Mouse (Mus musculus): ENCODE measurements around the gene Cdh15. TPM values are rescaled to one million over a fixed set of nuclear protein-coding genes. Genes with fewer than 3 reads are reported as not detected.

Cdh15 gene
- total RNA-seq, 1 experiment from 2014 or later = not detected

DNA sequence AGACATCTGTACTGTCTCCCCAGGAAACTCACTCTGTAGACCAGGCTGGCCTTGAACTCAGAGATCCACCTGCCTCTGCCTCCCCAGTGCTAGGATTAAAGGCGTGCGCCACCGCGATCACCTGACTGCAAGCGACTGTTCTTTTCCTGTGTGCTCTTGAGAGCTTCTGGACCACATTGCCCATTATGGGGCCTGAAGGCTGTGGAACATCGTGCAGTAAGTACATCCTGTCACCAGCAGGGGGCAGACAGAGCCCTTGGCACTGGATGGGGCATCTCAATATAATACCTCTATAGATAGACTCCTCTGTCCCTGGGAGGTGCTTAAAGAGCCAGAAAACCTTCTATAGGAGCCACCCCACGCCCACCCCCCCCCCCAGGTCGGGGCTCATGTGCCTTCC, 12.8 kb upstream of the Cdh15 start:
- ATAC-seq (ENCODE audit: extremely low read depth, insufficient number of reproducible peaks, low FRiP score, poor library complexity, severe bottlenecking) = peak; percentile 76

DNA sequence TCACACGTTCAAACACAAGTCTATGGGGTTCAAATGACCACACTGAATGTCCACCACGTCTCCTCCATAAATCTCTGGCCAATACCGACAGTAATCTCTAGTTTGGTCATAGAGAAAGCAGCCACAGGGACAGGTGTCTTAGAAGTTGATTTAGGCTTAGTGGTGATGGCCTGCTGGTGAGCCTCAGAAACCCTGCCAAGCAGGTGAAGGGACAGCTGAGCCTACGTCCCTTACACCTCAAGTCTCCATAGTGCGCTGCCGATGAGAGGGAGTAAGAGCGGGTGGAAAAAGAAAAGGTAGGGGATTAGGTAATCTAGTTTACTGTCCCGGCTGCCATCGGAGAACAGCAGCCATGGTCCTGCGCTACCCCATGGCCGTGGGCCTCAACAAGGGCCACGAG, 11.6 kb upstream of the Cdh15 start:
- ATAC-seq (ENCODE audit: extremely low read depth, insufficient number of reproducible peaks, low FRiP score, poor library complexity, severe bottlenecking) = no peak

- no peak for ATAC-seq (ENCODE audit: extremely low read depth, insufficient number of reproducible peaks, low FRiP score, poor library complexity, severe bottlenecking)
Measured at GRCm38 (mm10) chr8:122836696-122837095, 11.1 kb upstream of the Cdh15 start.

DNA sequence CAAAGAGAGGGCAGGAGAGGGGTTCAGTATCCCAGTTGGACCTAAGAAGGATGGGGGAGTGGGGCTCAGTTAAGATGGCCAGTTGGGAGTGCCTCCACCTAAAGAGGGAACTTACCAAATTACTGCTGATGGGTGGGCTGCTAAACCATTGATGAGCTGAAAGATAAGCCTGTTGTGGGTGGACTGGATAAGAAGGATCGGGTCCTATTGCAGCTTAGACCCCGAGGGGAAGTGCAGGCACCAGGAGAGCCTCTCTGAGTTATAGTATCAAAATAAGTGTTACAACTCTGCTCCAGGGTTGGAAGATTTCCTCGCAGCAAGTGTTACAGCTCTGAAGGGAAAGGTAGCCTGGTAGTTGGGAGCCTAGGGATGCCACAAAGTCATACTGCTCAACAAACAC, 3.6 kb upstream of the Cdh15 start:
- no peak for ATAC-seq (ENCODE audit: extremely low read depth, insufficient number of reproducible peaks, low FRiP score, poor library complexity, severe bottlenecking)

GRCm38 (mm10) chr8:122845662-122846061, 2.1 kb upstream of the Cdh15 start:
- ATAC-seq (ENCODE audit: extremely low read depth, insufficient number of reproducible peaks, low FRiP score, poor library complexity, severe bottlenecking) = no peak

DNA sequence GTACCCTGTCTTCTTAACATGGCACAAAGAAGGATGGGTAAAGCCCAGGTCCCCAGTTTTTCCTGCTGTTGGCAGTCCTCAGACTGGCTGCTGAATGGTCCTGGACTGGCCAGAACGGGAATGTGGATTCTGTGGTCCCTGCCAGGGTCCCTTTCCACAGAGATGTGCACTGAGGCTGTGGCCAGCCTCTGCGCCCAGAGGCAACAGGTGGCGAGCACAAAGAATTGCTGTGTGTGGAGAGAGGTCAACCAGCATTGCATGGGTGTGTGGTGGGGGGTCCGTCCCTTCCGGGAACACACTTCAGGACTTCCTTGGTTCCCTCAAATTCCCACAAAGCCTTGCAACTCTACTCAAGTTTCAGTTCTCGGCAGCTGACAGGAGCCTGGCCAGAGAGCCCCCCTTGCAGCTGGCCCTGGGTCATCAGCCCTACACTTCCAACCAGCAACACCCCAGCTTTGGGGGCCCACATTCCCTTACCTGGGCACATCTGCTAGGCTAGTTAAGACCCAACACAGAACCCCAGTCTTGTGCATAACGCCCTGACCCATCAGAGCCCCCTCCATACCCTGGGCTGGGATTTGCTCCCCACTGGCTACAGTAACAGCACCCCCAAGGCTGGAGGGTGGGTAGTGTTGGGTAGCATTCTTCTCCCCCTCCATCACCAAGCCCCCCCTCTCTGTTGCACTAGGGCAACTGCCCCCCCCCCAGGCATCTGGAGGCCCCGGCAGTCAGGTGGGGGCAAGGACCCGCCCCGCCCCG, 1.6 kb downstream of the Cdh15 start:
- ATAC-seq (ENCODE audit: extremely low read depth, insufficient number of reproducible peaks, low FRiP score, poor library complexity, severe bottlenecking) = no peak

- ATAC-seq (ENCODE audit: extremely low read depth, insufficient number of reproducible peaks, low FRiP score, poor library complexity, severe bottlenecking) = no peak
Measured at GRCm38 (mm10) chr8:122850641-122851240, 3.0 kb downstream of the Cdh15 start.

- no peak for ATAC-seq (ENCODE audit: extremely low read depth, insufficient number of reproducible peaks, low FRiP score, poor library complexity, severe bottlenecking)
Measured at GRCm38 (mm10) chr8:122851692-122852545, 4.2 kb downstream of the Cdh15 start.

- ATAC-seq (ENCODE audit: extremely low read depth, insufficient number of reproducible peaks, low FRiP score, poor library complexity, severe bottlenecking) = no peak
Measured at GRCm38 (mm10) chr8:122852546-122852905, 4.8 kb downstream of the Cdh15 start.

- ATAC-seq (ENCODE audit: extremely low read depth, insufficient number of reproducible peaks, low FRiP score, poor library complexity, severe bottlenecking) = no peak
Measured at GRCm38 (mm10) chr8:122853340-122853771, 5.6 kb downstream of the Cdh15 start.

GRCm38 (mm10) chr8:122854388-122854787, 6.6 kb downstream of the Cdh15 start:
- no peak for ATAC-seq (ENCODE audit: extremely low read depth, insufficient number of reproducible peaks, low FRiP score, poor library complexity, severe bottlenecking)

GRCm38 (mm10) chr8:122855123-122855522, 7.4 kb downstream of the Cdh15 start:
- no peak for ATAC-seq (ENCODE audit: extremely low read depth, insufficient number of reproducible peaks, low FRiP score, poor library complexity, severe bottlenecking)

- no peak for ATAC-seq (ENCODE audit: extremely low read depth, insufficient number of reproducible peaks, low FRiP score, poor library complexity, severe bottlenecking)
Measured at GRCm38 (mm10) chr8:122856288-122856687, 8.5 kb downstream of the Cdh15 start.

GRCm38 (mm10) chr8:122859843-122860242, 12.1 kb downstream of the Cdh15 start:
- no peak for ATAC-seq (ENCODE audit: extremely low read depth, insufficient number of reproducible peaks, low FRiP score, poor library complexity, severe bottlenecking)

- ATAC-seq (ENCODE audit: extremely low read depth, insufficient number of reproducible peaks, low FRiP score, poor library complexity, severe bottlenecking) = no peak
Measured at GRCm38 (mm10) chr8:122864719-122865129, 17.0 kb downstream of the Cdh15 start.

DNA sequence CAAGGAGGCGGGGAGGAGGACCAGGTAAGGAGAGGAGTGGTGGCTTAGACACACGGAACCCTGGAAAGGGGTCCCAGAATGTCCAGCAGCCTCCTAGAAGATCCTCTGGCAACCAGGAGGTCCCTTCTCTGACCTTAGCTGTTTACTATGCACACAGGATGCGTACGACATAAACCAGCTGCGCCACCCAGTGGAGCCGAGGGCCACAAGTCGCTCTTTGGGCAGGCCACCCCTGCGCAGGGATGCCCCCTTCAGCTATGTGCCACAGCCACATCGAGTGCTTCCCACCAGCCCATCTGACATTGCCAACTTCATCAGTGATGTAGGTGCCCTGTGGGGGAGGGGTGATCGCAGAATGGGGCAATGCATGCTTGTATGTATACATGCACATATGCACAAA, 17.7 kb downstream of the Cdh15 start:
- ATAC-seq (ENCODE audit: extremely low read depth, insufficient number of reproducible peaks, low FRiP score, poor library complexity, severe bottlenecking) = no peak

- ATAC-seq (ENCODE audit: extremely low read depth, insufficient number of reproducible peaks, low FRiP score, poor library complexity, severe bottlenecking) = no peak
Measured at GRCm38 (mm10) chr8:122866231-122866630, 18.5 kb downstream of the Cdh15 start.

DNA sequence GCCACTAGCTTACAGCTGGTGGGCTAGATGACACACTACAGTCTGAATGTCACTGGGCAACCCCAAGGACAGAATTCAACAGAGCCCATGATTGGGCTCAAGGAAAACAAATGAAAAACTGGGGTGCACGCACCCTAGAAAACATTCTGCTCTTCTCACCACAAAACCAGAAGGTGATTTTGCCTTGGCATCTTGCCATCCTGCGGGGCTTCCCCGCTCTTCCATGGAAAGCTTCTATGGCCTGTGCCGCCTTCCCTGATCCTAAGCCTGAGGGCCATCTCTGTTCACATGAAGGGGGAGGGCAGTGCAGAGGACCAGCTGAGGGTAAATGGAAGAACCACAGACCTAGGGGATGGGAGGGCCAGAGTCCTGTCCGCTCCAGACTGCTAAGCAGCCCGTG, 20.2 kb downstream of the Cdh15 start:
- ATAC-seq (ENCODE audit: extremely low read depth, insufficient number of reproducible peaks, low FRiP score, poor library complexity, severe bottlenecking) = no peak

DNA sequence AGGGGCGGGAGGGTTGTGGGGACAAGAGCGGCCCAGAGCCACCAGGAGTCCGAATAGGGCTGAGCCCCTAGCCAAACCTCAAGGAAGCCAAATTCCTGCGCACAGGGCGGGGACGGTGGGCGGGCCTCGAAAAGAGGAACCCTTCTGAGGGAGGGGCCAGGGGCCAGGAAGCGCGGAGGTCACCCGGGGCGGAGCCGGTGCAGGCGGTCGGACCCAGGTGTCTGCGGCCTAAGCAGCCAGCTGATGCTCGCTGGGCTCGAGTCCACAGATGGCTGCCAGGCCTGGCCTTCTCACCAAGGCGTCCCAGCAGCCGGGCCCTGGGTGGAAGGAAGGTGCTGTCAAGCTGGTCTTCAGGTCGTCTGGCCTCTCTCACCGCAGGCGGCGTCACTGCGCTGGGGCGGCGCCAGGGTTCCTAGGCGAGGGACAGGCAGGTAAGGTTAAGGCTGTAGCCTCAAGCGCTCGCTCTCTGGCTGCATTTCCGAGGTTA, 22.7 kb downstream of the Cdh15 start:
- peak; percentile 85 for ATAC-seq (ENCODE audit: extremely low read depth, insufficient number of reproducible peaks, low FRiP score, poor library complexity, severe bottlenecking)

DNA sequence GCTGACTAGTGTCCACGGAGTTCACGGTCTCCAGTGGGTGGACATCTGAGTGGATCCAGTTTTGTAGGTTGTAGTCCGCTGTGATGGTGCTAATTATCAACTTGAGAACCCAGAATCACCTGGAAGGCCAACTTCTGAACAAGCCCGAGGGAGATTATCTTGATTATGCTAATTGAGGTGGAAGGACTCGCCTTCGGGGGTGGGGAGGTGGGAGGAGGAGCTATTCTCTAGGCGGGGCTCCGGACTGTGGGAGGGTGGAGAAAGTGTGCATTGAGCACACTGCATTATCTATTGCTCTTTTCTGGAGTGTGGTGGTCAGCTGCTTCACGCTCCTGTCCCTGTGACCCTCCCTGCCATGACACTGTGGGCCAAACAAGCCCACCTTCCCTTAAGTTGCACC, 23.9 kb downstream of the Cdh15 start:
- no peak for ATAC-seq (ENCODE audit: extremely low read depth, insufficient number of reproducible peaks, low FRiP score, poor library complexity, severe bottlenecking)
